Mouse (Mus musculus) CD4-positive, CD25-positive, alpha-beta regulatory T cell, adult 2 months (primary cell): ENCODE data around the gene Nab2.
A peak's percentile ranks its signal among the peaks of the same experiment; 100 is the strongest.
"Not testable (repeated sequence)": the region's sequence is repeated elsewhere in the genome, so short reads cannot be mapped to it uniquely, and the experiment has no call there.

Experiments
- DNase-seq: peaks from one replicate; pipeline ENCODE4 v3.0.0-alpha.2; 2012; ENCODE audit warnings: low read depth, low spot score

Nab2 gene

GRCm38 (mm10) chr10:127674046-127674655, 5.8 kb upstream of the Nab2 start:
- DNase-seq: no peak

- DNase-seq: peak; percentile 79
Observed at GRCm38 (mm10) chr10:127671276-127671675, 2.9 kb upstream of the Nab2 start.

- peak; percentile 66 for DNase-seq
Observed at GRCm38 (mm10) chr10:127670185-127670584, 1.8 kb upstream of the Nab2 start.

GRCm38 (mm10) chr10:127669170-127669569, 802 bp upstream of the Nab2 start:
- no peak for DNase-seq

- peak; percentile 80 for DNase-seq
Observed at GRCm38 (mm10) chr10:127667269-127668092, 887 bp downstream of the Nab2 start.

GRCm38 (mm10) chr10:127666501-127667268, 1.7 kb downstream of the Nab2 start, which contains the start of gene Nemp1:
Gene Nemp1 (plus strand): TSS chr10:127666901.
- peak; percentile 84 for DNase-seq

GRCm38 (mm10) chr10:127665366-127666181, 2.8 kb downstream of the Nab2 start:
- DNase-seq: peak; percentile 67

- no peak for DNase-seq
Observed at GRCm38 (mm10) chr10:127664891-127665290, 3.5 kb downstream of the Nab2 start.

- no peak for DNase-seq
Observed at GRCm38 (mm10) chr10:127664166-127664565, 4.2 kb downstream of the Nab2 start.

GRCm38 (mm10) chr10:127663590-127663989, 4.8 kb downstream of the Nab2 start:
- DNase-seq: no peak

- peak; percentile 62 for DNase-seq
Observed at GRCm38 (mm10) chr10:127662666-127663253, 5.6 kb downstream of the Nab2 start.

GRCm38 (mm10) chr10:127661915-127662663, 6.3 kb downstream of the Nab2 start:
- DNase-seq: peak; percentile 87

- DNase-seq: no peak
Observed at GRCm38 (mm10) chr10:127661291-127661914, 7.0 kb downstream of the Nab2 start.

GRCm38 (mm10) chr10:127659551-127659950, 8.8 kb downstream of the Nab2 start:
- DNase-seq: no peak

- peak; percentile 55 for DNase-seq
Observed at GRCm38 (mm10) chr10:127658076-127658475, 10.3 kb downstream of the Nab2 start.

GRCm38 (mm10) chr10:127657617-127658016, 10.8 kb downstream of the Nab2 start:
- not testable (repeated sequence) for DNase-seq

- no peak for DNase-seq
Observed at GRCm38 (mm10) chr10:127654970-127655579, 13.3 kb downstream of the Nab2 start.

GRCm38 (mm10) chr10:127652906-127653638, 15.3 kb downstream of the Nab2 start:
- no peak for DNase-seq

- no peak for DNase-seq
Observed at GRCm38 (mm10) chr10:127645791-127646190, 22.6 kb downstream of the Nab2 start.
